Mouse (Mus musculus): ENCODE data around the gene Musk. TPM values are rescaled to one million over a fixed set of nuclear protein-coding genes. Genes with fewer than 3 reads are reported as not detected.
A peak's percentile ranks its signal among the peaks of the same experiment; 100 is the strongest.
"Not testable (repeated sequence)": the region's sequence is repeated elsewhere in the genome, so short reads cannot be mapped to it uniquely, and the experiment has no call there.

Musk gene
- 0.21 and 0.34 TPM in 2 replicates for polyA plus RNA-seq (2012; rRNA removed)

GRCm38 (mm10) chr4:58285687-58286086 lies at the start of gene Musk:
TSS of gene Musk (plus strand) at chr4:58285960.
- DNase-seq (ENCODE audit: extremely low spot score in 1 of 2, low spot score in 1 of 2): no peak

- no peak for DNase-seq (ENCODE audit: extremely low spot score in 1 of 2, low spot score in 1 of 2)
Measured at GRCm38 (mm10) chr4:58240416-58240815, 45.3 kb upstream of the Musk start.

GRCm38 (mm10) chr4:58245544-58245943 lies 40.2 kb upstream of the Musk start:
- DNase-seq (ENCODE audit: extremely low spot score in 1 of 2, low spot score in 1 of 2): no peak

DNA sequence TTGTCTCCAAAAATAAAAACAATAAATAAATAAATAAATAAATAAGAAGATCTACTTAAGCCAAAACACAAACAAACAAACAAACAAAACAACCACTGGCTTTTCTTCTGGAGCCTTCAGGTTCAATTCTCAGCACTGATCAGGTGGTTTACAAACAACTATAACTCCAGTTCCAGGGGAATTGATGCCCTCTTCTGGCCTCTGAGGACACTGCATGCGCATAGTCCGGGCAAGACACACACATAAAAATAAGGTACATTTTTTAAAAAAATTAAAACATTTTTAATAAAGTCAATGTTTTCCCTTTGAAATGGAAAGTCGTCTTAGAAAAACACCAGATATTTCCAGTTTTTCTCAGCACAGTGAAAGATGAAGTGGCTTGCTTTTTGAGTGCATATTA lies 33.4 kb upstream of the Musk start:
- no peak for DNase-seq (ENCODE audit: extremely low spot score in 1 of 2, low spot score in 1 of 2)

- DNase-seq (ENCODE audit: extremely low spot score in 1 of 2, low spot score in 1 of 2): peak in 1 of 2 experiments; percentile 73
Measured at GRCm38 (mm10) chr4:58253410-58253809, 32.4 kb upstream of the Musk start.

DNA sequence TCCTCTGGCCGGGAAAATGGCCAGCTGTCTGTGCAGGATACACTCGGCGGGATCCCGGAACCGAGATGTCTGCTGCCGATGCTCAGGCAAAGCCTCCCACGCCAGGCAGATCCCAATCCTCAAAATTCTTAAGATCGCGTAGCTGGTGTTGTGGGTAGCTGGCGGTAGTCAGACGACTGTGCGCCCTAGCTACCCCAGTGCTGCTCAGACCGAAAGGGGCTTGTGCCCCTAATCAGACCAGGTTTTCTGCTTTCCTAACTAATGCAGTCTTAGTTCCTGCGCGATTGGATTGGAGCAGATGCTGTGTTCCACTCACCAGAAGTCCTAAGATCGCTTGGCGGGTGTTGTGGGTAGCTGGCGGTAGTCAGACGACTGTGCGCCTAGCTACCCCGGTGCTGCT lies 25.0 kb upstream of the Musk start:
- not testable (repeated sequence) for DNase-seq (ENCODE audit: extremely low spot score in 1 of 2, low spot score in 1 of 2)

- peak in 1 of 2 experiments; percentile 66 for DNase-seq (ENCODE audit: extremely low spot score in 1 of 2, low spot score in 1 of 2)
Measured at GRCm38 (mm10) chr4:58266294-58266693, 19.5 kb upstream of the Musk start.

DNA sequence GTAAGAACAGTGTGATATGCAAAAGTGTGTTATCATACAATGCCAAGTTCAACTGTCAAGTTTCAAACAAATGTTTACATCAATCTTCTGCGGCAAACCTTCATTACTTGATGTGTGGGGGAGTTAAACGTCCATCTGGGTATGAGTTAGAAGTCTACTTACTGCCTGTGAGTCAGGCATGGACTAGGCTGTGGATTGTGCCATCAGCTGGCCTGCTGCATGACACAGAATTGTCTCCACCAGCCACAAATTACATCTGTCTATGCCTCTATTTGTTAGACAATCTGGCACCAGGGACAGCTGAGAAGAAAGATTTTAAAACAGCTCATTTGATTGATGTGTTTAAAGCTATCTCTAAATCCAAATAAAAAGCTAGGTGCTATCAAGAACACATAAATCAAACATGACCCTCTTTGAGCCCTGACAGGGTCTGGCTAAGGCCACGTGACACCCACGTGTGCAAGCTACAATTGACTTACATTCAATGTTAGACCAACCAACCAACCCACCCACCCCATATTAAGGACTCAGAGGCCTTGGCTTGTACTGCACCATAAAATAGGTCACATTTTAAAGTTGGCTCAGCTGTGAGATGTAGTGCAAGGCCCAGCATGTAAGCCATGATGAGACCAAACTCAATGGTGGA lies 16.7 kb upstream of the Musk start:
- no peak for DNase-seq (ENCODE audit: extremely low spot score in 1 of 2, low spot score in 1 of 2)

GRCm38 (mm10) chr4:58269961-58270360 lies 15.8 kb upstream of the Musk start:
- DNase-seq (ENCODE audit: extremely low spot score in 1 of 2, low spot score in 1 of 2): no peak

GRCm38 (mm10) chr4:58270956-58271355 lies 14.8 kb upstream of the Musk start:
- DNase-seq (ENCODE audit: extremely low spot score in 1 of 2, low spot score in 1 of 2): no peak

DNA sequence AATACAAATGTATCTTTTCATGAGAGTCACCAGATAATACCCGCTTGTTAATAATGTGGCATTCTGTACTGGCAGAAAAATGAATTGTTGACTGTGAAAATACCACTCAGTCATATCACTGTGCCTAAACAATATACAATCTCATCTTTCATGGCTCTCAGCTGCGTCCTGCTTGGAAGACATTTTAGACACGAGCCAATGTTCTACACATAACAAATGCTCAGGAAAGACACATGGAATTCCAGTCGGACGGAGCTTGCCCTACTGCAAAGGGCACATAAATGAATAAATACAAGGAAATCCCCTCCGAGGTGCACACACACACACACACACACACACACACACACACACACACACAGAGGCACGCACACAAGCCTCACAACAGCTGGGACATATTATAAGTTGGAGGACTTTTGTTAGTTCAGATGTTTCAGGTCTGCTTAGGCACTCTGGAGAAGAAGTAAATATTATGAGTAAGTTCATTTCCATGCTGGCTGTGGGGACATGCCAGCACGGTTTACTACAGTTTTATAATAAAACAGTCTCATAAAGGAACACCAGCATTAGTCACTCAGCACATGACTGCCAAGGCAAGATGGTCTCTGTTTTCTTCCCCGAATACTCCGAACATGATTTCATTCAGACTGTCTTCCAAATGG lies 14.1 kb upstream of the Musk start:
- peak in 1 of 2 experiments; percentile 13 for DNase-seq (ENCODE audit: extremely low spot score in 1 of 2, low spot score in 1 of 2)

DNA sequence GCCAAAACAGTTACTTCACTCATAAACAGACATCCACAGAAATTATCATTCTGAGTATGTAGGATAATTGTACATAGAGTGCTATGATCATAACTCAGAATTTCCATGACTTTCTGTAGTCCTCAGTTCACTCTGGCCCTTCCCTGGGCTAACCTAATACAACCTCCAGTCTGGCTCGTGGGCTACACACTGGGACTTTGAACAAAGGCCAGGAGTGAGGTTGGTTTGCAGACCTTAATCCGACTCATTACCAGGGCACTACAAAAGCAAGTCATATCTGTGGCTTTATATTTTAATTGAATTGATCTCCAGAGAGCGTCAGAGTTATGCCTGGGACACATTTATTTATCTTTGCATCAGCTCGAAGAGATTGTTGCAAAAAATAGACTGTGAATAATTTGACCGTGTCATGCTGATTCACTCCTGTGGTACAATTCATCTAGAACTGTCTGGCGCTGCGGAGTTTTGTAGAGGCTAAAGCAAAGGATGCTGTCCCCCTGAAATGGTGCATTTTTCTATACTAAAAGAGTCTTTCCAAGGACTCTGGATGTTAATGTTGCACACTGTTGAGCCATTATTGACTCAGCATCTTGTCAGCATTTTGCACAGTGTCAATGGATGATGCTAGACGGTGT lies 10.4 kb upstream of the Musk start:
- no peak for DNase-seq (ENCODE audit: extremely low spot score in 1 of 2, low spot score in 1 of 2)

DNA sequence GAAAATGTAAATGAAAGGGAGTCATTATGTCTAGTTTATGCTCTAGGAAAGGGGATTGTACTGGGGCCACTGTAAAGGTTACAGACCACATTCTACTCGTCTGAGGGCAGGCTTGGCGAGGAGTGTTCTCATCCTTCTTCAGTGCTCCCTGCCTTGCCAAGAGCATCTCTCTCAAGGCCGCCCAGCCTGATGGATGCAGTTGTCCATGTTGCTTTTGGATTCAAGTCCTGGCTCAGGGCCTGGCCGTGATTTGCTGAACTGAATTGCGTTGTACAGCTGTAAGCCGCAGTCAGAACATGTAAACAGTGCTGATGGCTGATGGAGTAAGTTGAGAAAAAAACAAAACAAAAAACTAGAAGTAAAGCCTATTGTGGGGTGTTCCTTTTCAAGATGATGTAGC lies 7.4 kb upstream of the Musk start:
- no peak for DNase-seq (ENCODE audit: extremely low spot score in 1 of 2, low spot score in 1 of 2)

DNA sequence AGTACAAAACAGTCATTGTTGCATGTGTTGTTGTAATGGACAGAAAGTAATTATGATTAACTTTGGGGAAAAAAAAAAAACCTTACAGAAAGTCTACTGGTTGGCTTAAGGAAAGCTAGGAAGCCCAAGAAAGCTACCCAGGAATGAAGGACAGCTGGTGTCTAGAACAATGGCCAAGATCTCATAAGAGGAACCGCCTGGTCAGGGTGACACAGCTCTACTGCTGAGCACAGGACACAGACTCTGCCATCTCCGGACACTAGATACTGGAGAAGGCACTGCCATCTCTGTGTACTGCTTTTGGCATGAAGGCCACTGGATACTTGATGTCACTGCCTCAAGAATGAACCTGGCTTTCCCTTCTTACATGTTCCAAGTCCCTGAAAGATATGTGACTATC lies 5.6 kb upstream of the Musk start:
- no peak for DNase-seq (ENCODE audit: extremely low spot score in 1 of 2, low spot score in 1 of 2)

- no peak for DNase-seq (ENCODE audit: extremely low spot score in 1 of 2, low spot score in 1 of 2)
Measured at GRCm38 (mm10) chr4:58286368-58287090, 769 bp downstream of the Musk start.

DNA sequence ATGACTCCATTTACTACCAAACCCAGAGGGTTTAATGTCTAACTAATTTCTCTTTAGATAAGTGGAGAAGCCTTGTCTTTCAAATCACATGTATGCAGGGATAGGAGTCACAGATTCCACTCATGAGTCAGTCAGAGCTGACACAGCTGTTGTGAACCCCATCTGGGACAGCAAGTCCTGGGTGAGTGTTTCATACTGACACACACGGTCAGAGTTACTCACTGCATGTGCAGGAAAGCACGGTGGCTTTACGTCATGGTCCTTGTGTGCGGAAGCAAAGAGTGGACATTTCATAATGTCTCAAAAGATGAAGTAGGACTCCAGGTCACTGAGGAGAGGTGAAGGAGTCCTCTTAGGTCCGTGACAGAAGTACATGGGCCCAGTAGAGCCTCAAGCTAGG lies 3.0 kb downstream of the Musk start:
- no peak for DNase-seq (ENCODE audit: extremely low spot score in 1 of 2, low spot score in 1 of 2)

DNA sequence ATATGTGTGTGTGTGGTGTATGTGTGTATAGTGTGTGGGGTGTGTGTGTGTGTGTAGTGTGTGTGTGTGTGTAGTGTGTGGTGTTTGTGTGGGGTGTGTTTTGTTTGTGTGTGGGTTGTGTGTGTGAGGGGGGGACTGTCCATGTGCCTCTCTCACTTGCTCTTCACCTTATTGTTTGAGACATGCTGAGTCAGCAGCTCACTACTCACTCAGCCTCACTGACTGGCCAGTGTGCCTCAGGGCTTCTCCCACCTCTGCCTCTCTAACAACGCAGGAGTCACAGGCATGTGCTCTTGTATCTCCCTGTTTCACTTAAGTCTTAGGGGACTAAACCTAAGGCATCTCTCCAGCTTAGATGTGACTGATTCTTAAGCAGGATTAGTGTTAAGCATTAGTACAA lies 6.1 kb downstream of the Musk start:
- no peak for DNase-seq (ENCODE audit: extremely low spot score in 1 of 2, low spot score in 1 of 2)

- DNase-seq (ENCODE audit: extremely low spot score in 1 of 2, low spot score in 1 of 2): no peak
Measured at GRCm38 (mm10) chr4:58293099-58293498, 7.3 kb downstream of the Musk start.

DNA sequence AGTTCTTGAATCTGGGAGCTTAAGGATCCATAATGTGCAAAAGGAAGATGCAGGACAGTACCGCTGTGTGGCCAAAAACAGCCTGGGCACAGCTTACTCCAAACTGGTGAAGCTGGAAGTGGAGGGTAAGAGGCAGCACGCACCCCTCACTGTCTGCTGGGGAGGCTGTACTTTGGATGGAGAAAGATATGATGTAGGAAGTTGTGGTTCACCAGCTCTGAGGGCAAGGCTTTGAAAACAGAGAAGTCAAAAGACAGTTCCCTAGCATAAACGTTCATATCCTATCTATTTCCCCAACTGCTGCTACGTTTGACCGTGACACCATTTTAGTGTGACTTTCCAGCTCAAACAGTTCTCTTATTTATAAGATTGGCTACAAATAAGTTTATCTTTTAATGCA lies 18.1 kb downstream of the Musk start:
- no peak for DNase-seq (ENCODE audit: extremely low spot score in 1 of 2, low spot score in 1 of 2)

- DNase-seq (ENCODE audit: extremely low spot score in 1 of 2, low spot score in 1 of 2): no peak
Measured at GRCm38 (mm10) chr4:58304564-58304963, 18.8 kb downstream of the Musk start.

GRCm38 (mm10) chr4:58307421-58307820 lies 21.7 kb downstream of the Musk start:
- DNase-seq (ENCODE audit: extremely low spot score in 1 of 2, low spot score in 1 of 2): no peak
